Mouse (Mus musculus) frontal cortex, postnatal 36 days (tissue): ENCODE results near the gene Gm8257.
"Not testable (repeated sequence)": the region's sequence is repeated elsewhere in the genome, so short reads cannot be mapped to it uniquely, and the experiment has no call there.

Experiments
- DNase-seq, 2 experiments: peaks; one replicate each; pipeline ENCODE4 v3.0.0; 2022; ENCODE audit warnings: low spot score in 2 of 2

Gene Gm8257

DNA sequence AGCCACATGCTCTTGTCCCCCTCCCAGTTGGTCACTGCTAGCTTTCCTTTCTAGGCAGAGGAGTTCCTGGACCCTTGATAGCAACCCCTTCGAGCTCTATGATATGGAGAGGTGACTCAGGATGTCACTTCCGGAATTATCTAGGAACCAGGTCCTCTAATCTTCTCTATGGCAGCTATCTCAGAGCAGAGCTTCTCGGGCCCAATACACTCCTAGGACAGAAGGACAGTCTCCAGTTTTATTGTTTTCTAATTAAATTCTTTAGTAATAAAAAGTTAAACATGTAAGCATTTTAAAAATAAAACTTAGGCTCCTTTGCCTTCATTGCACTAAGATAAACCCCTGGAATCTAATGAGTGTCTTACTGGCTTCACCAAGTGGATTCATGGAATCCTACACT lies at the start of gene Gm8257:
TSS of gene Gm8257 (minus strand) at position 101 of the 400 bp plus-strand sequence.
- DNase-seq = not testable (repeated sequence)

- DNase-seq = no peak
These were observed 44.0 kb upstream of the Gm8257 start, which contains the start of gene Gm8267 for GRCm38 (mm10) chr14:44750240-44750639. Gene Gm8267 (minus strand): TSS chr14:44750340.

GRCm38 (mm10) chr14:44742789-44743188 lies 36.5 kb upstream of the Gm8257 start:
- DNase-seq = peak in 1 of 2 experiments; percentile 3

DNA sequence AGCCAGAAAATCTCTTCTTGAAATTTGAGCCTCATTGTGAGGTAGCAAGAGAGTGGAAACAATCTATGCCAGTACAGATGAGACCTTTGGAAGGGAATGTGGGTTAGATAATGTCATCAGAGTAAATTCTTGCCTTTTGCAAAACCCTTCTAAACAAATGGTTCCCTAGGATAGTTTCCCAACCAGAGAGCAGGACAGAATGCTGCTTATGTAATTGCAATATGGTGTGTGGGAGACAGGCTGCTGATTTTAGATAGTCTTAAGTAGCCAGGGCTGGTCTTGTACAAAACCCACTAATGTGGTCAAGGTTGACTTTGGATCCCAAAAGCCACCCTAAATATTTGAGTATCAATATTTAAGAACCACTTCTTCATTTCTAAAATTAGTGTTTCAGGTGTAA lies 24.5 kb upstream of the Gm8257 start:
- DNase-seq = peak; percentile 3 to 52

- not testable (repeated sequence) for DNase-seq
These were observed 78.5 kb downstream of the Gm8257 start, which contains the start of gene Gm5624 for GRCm38 (mm10) chr14:44627737-44628136. Gene Gm5624 (minus strand): TSS chr14:44627938.
